Mouse (Mus musculus): ENCODE data around the gene Pkd2.

Gene Pkd2

DNA sequence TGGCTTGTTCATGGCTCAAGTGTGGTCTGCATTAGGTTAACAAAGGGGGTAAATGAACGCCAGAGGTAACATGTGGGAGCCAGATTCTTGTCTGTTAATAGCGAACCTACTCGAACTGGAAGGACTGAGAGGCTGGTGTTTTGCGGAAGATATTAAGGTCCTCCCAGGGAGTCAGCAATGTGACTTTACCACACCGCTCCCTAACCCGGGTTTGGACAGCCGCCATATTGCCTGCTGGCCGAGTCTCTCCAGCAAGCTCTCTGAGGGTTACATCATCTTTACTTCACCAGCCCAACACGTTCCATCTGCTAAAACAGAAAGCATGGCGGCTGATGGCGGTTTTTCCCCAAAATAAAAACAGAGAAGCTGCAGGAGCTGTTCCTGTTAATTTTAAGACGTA, 6.5 kb downstream of the Pkd2 start:
- in situ Hi-C loops (cut with MboI, MseI) = no loop called here

DNA sequence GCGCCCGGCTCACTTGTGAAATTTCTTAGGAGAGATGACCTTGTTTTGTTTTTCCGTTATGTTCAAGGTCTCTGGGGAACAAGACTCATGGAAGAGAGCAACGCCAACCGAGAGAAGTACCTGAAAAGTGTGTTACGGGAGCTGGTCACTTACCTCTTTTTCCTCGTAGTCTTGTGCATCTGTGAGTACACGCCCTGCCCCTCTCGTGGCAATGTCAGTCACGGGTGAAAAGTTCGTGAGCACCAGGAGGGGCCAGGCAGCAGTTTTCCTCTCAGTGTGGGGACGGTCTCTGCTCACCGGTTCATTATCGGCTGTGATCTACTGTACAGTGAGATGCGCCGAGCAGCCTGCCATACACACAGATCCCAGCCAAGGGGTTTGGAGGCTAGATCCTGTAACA, 7.6 kb downstream of the Pkd2 start:
- in situ Hi-C loops (cut with MboI, MseI) = no loop called here

DNA sequence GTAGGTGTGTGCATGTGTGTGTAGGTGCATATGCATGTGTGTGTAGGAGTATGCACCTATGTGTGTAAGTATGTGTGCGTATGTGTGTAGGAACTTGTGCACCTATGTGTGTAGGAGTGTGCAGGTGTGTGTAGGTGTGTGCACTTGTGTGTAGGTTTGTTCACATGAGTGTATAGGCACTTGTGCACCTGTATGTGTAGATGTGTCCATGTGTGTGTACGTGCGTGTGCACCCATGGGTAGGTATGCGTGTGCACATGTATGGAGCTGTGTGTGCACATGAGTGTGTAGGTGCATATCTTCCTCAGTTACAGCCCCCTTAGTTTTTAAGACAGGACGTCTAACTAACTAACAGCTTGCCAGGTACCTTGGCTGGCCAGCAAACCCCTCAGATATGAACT, 9.3 kb downstream of the Pkd2 start:
- in situ Hi-C loops (cut with MboI, MseI) = no loop called here

DNA sequence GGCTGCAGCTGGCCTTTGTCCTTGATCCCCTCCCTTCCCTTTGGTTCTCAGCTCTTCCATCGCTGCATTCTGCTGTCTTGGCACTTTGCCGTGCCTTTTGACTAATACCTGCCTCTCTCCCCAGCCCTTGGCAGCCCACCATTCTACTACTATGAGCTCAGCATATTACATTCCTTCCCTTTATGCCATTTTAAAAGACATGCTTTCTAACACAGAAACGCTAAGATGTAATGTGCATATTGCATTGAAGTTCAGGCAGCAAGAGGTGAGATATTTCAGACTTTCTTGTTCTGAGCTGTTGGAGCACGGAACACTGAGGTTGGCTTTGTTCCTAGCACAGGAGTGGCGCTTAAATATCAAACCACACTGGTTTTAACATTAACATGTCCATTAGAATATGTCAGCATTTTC, 11.7 kb downstream of the Pkd2 start:
- in situ Hi-C loops (cut with MboI, MseI) = no loop called here

DNA sequence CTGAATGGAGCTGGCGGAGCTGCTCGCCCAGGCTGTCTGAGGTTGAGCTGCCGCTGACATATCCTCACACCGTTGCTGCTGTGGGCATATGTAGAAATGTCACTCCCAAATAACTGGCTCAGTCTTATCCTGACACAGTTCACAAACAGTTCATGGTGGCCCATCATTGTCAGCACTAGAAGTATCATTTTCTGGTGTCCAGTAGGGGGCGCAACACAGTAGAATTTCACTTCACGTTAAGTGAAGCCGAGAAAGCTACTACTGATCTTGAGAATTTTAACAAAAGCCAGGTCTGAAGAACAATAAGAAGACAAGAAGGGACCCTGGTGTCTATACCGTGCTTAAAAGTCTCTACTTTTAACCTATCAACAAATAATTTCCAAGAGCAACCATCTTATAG, 13.1 kb downstream of the Pkd2 start:
- in situ Hi-C loops (cut with MboI, MseI) = no loop called here

DNA sequence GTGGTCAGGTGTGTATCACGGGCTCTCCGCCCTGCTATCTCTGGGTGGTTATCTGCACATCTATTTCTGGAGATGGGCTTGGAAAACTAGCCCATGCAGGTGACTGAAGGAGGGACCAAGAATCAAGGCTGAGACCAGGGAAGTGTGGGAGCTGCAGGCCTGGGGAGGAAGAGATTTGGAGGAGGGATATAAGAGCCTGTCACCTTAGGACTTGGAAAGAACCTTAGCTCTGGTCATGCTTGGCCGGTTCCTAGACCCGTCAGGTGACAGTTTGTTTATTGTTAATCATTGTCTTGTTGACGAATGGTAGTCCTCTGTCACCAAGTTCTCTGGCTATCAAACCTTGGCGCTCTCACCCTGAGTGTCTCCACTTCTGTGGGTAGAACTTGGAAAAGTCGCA, 21.1 kb downstream of the Pkd2 start:
- in situ Hi-C loops (cut with MboI, MseI) = no loop called here

DNA sequence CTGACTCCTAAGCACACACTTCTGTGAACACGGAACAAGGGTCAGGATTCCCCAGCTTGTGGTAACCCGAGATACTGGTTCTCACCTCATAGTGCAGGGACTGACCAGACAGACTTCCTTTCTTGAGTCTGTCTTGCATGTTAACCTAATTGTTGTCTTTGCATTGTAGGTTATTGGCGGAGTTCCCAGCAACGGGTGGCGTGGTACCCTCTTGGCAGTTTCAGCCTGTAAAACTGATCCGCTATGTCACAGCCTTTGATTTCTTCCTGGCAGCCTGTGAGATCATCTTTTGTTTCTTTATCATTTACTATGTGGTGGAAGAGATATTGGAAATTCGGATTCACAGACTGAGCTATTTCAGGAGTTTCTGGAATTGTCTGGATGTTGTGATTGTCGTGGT, 23.6 kb downstream of the Pkd2 start:
- in situ Hi-C loops (cut with MboI, MseI) = no loop called here

DNA sequence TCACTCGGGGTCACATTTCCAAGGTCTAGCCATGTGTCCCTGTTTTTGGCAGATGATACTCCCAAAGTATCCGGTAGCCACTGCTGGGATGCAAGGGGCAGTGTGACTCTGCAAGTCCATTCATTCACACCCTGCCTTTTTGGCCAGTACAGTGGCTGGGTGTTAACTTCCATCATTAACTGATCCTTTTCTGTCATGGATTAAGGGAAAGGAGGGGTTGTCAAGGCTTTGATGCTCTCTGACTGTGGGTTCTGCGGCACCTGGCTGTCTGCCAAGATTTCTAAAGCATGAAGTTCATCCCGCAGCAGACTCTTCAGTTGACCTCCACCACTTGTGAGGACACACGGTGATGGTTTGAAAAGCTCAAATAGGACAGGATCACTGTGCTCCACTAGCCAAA, 32.3 kb downstream of the Pkd2 start:
- in situ Hi-C loops (cut with MboI, MseI) = no loop called here

DNA sequence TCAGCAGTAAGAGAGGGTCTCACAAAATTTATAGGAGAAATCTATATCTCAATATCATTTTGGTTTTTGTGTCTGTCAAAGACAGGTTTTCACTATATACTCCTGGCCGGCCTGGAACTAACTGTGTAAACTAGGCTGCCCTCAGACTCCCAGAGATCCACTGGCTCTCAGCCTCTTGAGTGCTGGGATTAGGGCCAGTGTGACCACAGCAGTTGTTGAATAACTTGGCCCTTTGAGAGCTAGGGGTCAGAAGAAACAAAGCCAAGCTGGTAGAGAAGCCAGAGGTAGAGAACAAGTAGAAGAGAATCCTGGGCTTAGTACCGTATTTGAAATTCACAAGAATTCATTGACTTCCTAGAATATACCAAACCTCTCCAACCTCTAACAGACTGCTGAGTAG, 45.6 kb downstream of the Pkd2 start:
- in situ Hi-C loops (cut with MboI, MseI) = loop anchor here (25.0 kb wide), 1 partner anchor 1007 kb away; the partner anchor contains the start of gene Lrrc8c

DNA sequence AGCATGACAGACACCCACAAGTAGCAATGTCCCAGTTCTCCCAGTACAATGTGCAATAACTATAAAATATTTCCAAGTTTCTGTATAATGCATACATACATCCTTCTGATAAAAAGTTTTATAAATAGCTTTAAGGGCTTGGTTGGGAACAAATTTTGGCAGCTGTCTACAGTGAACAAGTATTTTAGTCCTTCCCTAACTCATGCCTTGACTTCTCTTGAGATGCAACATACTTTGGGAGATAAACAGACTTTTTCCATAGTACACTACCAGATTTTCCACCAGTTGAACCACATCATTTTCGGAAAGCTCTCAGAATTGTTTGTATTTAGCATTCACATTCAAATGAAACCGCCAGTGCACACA, 48.6 kb downstream of the Pkd2 start:
- in situ Hi-C loops (cut with MboI, MseI) = loop anchor here (25.0 kb wide), 1 partner anchor 1004 kb away; the partner anchor contains the start of gene Lrrc8c

DNA sequence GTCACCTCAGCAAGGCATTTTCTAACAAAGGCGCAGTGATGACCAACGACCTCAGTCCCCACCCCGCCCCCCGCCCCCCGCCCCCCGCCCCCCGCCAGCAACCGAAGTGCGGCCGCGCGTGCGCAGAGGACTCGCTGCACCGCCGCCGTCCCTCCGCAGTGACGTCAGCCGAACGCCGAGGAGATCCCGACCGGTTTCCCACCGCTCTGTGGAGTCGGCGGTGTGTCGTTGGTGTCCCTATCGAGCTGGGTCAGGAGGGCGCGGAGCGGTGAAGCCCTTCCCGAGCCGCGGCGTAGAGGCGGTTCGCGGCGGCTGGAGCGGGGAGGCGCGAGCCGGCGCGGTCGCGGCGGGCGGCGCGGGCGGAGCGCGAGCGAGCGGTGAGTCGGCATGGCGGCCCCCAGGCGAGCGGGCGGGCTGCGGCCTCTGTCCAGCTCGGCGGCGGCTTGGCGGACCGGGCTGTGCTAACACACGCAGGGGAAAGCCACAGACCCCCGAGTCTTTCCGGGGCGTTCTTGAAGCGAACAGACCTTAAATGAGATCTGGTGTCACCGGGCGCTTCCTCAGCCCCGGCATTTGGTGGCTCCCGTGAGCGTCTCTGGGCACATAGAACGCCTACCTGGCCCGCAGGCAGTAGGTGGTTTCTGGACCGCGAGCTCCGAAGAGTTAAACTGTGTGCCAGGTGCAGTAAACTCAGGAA, 49.1 kb downstream of the Pkd2 start, which contains the start of gene BC005561:
Gene BC005561, plus strand, starts transcription at position 158 of the 697 bp plus-strand sequence.
- in situ Hi-C loops (cut with MboI, MseI) = loop anchor here (25.0 kb wide), 1 partner anchor 1004 kb away; the partner anchor contains the start of gene Lrrc8c

DNA sequence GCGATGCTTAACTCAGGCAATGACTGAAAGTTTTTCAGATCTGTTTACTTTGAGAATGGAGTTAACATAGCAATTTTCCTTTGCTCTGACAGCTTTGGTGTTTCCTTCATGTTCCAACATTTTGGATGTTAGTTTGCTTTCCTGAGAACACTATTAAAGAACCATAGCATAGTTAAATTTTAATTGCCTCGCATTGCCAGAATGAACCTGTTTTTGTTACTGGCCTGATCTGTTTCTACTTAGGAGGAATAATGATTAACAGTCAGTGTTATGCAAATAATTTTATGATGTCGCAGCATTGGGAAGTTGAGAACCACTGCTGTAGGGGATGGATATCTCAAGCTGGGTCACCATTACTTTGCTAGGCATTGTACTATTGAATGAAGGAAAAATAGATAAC, 52.0 kb downstream of the Pkd2 start:
- in situ Hi-C loops (cut with MboI, MseI) = loop anchor here (25.0 kb wide), 1 partner anchor 1001 kb away; the partner anchor contains the start of gene Lrrc8c

DNA sequence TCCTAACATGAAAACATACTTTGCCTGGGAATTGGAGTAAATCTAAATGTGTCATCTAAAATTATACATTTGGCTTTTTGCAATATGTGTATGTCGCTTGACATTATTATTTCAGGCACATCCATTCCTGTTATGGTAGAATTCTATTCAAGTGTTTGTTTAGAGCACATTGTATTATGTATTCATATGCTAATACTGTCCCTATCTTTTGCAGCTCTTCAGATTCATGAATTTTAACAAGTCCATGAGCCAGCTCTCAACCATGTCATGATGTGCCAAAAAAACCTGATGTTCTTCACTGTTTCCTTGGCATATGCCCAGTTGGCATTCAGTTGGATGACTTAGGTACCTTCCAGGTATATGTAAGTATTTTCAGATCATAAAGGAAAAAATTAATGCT, 79.4 kb downstream of the Pkd2 start:
- in situ Hi-C loops (cut with MboI, MseI) = no loop called here

DNA sequence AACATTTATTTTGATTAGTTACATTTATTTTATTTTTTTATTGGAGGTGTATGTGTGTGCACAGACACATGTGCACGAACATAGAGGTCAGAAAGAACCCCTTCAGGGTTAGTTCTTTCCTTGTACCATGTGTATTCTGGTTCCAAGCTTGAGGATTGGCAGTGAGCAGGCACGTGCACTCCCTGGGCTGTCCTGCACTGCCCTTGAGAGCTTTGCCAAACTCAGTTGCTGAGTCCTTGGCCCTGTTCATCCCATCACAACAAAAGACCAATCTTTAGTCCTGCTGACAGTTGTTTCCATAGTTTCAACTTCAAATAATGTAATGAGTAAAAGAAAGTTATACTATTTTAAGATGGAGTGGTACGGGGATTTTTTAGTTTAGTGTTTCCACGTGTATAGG, 80.1 kb downstream of the Pkd2 start:
- in situ Hi-C loops (cut with MboI, MseI) = no loop called here
